Mouse (Mus musculus): Measurements from ENCODE around the gene Herc2. TPM values are rescaled to one million over a fixed set of nuclear protein-coding genes. Genes with fewer than 3 reads are reported as not detected.
"Not testable (repeated sequence)": the region's sequence is repeated elsewhere in the genome, so short reads cannot be mapped to it uniquely, and the experiment has no call there.

Herc2 gene
- 15.9 and 16.4 TPM in 2 replicates for polyA plus RNA-seq (2015; fragmentation: Nextera tagmentation; extraction: Ambion mirVana)

DNA sequence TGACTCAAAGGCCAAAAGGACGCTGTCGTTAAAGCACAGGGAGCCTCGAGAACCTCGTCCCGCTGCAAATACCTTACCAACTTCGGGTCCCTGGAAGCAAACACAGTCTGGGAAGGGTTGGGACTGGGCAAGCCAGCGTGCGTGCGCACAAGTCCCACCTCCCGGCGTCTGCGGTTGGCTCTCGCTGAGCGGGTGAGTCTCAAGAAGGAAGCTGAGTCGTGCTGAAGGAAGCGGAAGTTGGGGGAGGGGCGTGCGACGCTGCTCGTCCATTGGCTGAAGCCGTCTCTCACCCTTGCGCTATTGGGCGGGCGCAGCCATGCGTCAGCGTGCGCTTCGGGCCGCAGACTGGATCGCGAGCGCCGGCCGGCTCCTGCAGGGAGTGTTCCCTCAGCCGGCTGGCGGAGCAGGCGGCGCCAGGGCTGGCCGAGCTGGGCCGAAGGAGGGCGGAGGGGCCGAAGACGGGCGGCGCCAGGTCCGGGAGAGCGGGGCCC lies at the start of gene Herc2:
TSS of gene Herc2 (plus strand) at position 366 of the 491 bp plus-strand sequence.
- no peaks in the 10 kb centered on the region for H3K36me3 ChIP-seq
- H3K27me3 ChIP-seq: no peaks in the 10 kb centered on the region
- no peaks in the 10 kb centered on the region for H3K9me3 ChIP-seq (replicated peaks)
- peak within 1 kb of the TSS; percentile 78 for H3K4me2 ChIP-seq
- H3K4me3 ChIP-seq: peak within 1 kb of the TSS; percentile 94
- H3K27ac ChIP-seq: peak within 1 kb of the TSS; percentile 95
- ATAC-seq (replicated peaks; ENCODE audit: insufficient number of reproducible peaks, insufficient read depth, low FRiP score, low read depth): peak; percentile 99
- WGBS: under 1% methylated on average over 45 of the region's 47 CpGs
- H3K4me1 ChIP-seq (replicated peaks): peaks cover 17% of the 10 kb centered on the region
- H3K9ac ChIP-seq: peak within 1 kb of the TSS; percentile 82

DNA sequence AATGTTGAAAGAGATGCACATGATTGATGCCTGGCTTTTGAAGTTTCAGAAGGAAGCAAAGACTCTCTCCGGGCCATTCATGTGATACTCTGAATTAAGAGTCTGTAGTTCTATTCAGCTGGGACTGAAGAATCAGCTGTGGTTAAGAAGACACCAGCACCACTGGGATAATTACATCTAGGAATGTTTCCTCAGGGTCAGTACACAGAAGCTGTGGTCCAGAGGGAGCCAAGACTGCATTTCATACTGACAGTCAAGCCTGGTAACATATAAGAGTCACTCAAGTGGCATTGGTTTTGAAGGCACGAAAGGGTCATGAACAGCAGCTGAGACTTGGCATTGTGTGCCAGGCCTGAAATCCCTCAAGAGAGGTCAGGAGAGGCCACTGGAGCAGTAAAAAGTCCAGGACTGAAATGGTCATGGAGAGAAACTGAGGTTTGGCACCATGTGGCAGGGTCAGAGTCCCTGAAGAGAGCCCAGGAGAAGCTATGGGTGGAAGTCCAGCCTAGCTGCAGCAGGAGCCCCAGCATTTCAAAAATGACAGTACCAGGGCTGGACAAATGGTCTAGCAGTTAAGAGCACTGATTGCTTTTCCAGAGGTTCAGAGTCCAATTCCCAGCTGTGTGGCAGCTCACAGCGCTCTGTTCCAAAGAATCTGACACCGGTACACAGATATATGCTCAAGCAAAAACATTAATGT lies 39.5 kb upstream of the Herc2 start:
- no peaks in the 10 kb centered on the region for H3K36me3 ChIP-seq
- no peaks in the 10 kb centered on the region for H3K4me1 ChIP-seq (replicated peaks)
- H3K4me2 ChIP-seq: no peak overlapping the region
- 71% methylated on average over 4 of the region's 4 CpGs for WGBS
- ATAC-seq (replicated peaks; ENCODE audit: insufficient number of reproducible peaks, insufficient read depth, low FRiP score, low read depth): no peak
- no peak overlapping the region for H3K9ac ChIP-seq
- no peaks in the 10 kb centered on the region for H3K27me3 ChIP-seq
- no peak overlapping the region for H3K27ac ChIP-seq
- no peaks in the 10 kb centered on the region for H3K9me3 ChIP-seq (replicated peaks)
- no peak overlapping the region for H3K4me3 ChIP-seq

DNA sequence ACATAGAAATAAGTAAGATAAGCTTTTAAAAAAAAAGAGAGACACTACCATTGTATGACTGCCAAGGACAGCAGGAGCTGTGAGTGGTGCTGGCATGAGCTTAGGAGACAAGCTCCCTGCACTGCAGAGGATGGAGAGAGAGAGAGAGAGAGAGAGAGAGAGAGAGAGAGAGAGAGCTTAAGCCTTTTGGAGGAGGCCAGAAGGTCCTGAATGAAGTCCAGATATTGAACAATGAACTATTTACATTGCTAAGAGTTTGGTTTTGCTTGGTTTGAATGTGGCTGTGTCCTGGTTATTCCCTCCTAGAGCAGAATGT lies 39.0 kb upstream of the Herc2 start:
- no peak overlapping the region for H3K4me3 ChIP-seq
- H3K9me3 ChIP-seq (replicated peaks): no peaks in the 10 kb centered on the region
- peak; percentile 47; the same call in 1 of the 2 replicates for ATAC-seq (replicated peaks; ENCODE audit: insufficient number of reproducible peaks, insufficient read depth, low FRiP score, low read depth)
- H3K9ac ChIP-seq: no peak overlapping the region
- no peak overlapping the region for H3K4me2 ChIP-seq
- H3K36me3 ChIP-seq: no peaks in the 10 kb centered on the region
- no peaks in the 10 kb centered on the region for H3K27me3 ChIP-seq
- no peak overlapping the region for H3K27ac ChIP-seq
- no peaks in the 10 kb centered on the region for H3K4me1 ChIP-seq (replicated peaks)

GRCm38 (mm10) chr7:56013261-56014001 lies 36.6 kb upstream of the Herc2 start:
- WGBS: 93% methylated on average over 14 of the region's 14 CpGs

GRCm38 (mm10) chr7:56014002-56014702 lies 35.8 kb upstream of the Herc2 start:
- H3K27ac ChIP-seq; H3K4me2 ChIP-seq; H3K27me3 ChIP-seq; H3K9ac ChIP-seq; H3K36me3 ChIP-seq; ATAC-seq (replicated peaks; ENCODE audit: insufficient number of reproducible peaks, insufficient read depth, low FRiP score, low read depth); H3K4me3 ChIP-seq; H3K9me3 ChIP-seq (replicated peaks); H3K4me1 ChIP-seq (replicated peaks): not testable (repeated sequence)
- WGBS: 87% methylated on average over 5 of the region's 18 CpGs

More at GRCm38 (mm10) chr7:56013261-56014001, 36.6 kb upstream of the Herc2 start:
- Histone ChIP-seq H3K4me2 (no peak overlapping the region), H3K27ac (no peak overlapping the region), H3K36me3 (no peaks in the 10 kb centered on the region), H3K9me3 (replicated peaks) (no peaks in the 10 kb centered on the region), H3K27me3 (no peaks in the 10 kb centered on the region), H3K9ac (no peak overlapping the region), H3K4me3 (no peak overlapping the region), H3K4me1 (replicated peaks) (no peaks in the 10 kb centered on the region)
- ATAC-seq (replicated peaks; ENCODE audit: insufficient number of reproducible peaks, insufficient read depth, low FRiP score, low read depth): no peak

GRCm38 (mm10) chr7:56015172-56015571 lies 34.8 kb upstream of the Herc2 start:
- no peaks in the 10 kb centered on the region for H3K27me3 ChIP-seq
- H3K4me1 ChIP-seq (replicated peaks): peaks cover 8% of the 10 kb centered on the region
- no peaks in the 10 kb centered on the region for H3K36me3 ChIP-seq
- WGBS: 53% methylated on average over 6 of the region's 6 CpGs
- H3K9ac ChIP-seq: no peak overlapping the region
- no peaks in the 10 kb centered on the region for H3K9me3 ChIP-seq (replicated peaks)
- no peak overlapping the region for H3K27ac ChIP-seq
- H3K4me2 ChIP-seq: no peak overlapping the region
- no peak overlapping the region for H3K4me3 ChIP-seq
- no peak for ATAC-seq (replicated peaks; ENCODE audit: insufficient number of reproducible peaks, insufficient read depth, low FRiP score, low read depth)

DNA sequence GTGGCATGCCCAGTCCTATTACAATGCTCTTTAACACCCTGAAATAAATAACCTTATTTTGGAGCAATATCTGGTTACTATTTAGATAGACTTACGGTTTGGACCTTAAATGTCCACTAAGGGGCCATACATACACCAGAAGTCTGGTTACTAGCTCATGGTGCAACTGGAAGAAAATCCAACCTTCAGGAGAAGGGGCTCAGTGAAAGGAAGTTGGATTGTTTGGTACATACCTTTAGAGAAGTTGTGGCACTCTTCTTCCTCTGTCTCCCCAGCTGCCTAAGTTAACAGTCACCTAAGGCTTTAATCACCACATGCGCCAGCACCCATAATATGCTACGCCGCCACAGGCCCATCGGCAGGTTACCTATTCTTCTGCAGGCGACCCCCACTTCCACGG lies 34.2 kb upstream of the Herc2 start:
- Histone ChIP-seq H3K4me1 (replicated peaks) (peaks cover 8% of the 10 kb centered on the region), H3K9ac (no peak overlapping the region), H3K4me2 (no peak overlapping the region), H3K36me3 (no peaks in the 10 kb centered on the region), H3K27ac (no peak overlapping the region), H3K27me3 (no peaks in the 10 kb centered on the region), H3K9me3 (replicated peaks) (no peaks in the 10 kb centered on the region), H3K4me3 (no peak overlapping the region)
- no peak for ATAC-seq (replicated peaks; ENCODE audit: insufficient number of reproducible peaks, insufficient read depth, low FRiP score, low read depth)
- WGBS: 90% methylated on average over 7 of the region's 7 CpGs

DNA sequence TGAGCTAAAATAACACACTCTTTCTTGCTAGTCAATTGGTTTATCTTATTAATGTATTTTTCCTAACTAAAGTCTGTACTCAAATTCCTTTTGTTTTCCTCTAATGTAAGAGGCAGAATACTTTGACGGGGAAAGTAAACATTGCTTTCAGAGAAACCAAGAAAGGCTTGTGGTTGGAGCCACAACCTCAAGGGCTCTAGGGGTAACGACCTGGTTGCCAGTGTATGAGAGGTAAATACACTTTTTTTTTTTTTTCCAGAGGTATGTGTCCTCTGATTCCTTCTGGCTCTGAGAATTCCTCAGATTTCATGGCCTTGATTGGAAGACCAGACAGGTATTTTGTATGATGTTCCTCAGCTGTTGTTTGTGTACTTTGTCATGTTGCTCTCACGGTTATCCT lies 32.2 kb upstream of the Herc2 start:
- H3K36me3 ChIP-seq: no peaks in the 10 kb centered on the region
- 75% methylated on average over 3 of the region's 3 CpGs for WGBS
- no peaks in the 10 kb centered on the region for H3K27me3 ChIP-seq
- no peak overlapping the region for H3K27ac ChIP-seq
- H3K9me3 ChIP-seq (replicated peaks): no peaks in the 10 kb centered on the region
- ATAC-seq (replicated peaks; ENCODE audit: insufficient number of reproducible peaks, insufficient read depth, low FRiP score, low read depth): no peak
- no peak overlapping the region for H3K9ac ChIP-seq
- no peak overlapping the region for H3K4me2 ChIP-seq
- H3K4me3 ChIP-seq: no peak overlapping the region
- H3K4me1 ChIP-seq (replicated peaks): peaks cover 8% of the 10 kb centered on the region

- ATAC-seq (replicated peaks; ENCODE audit: insufficient number of reproducible peaks, insufficient read depth, low FRiP score, low read depth): 0 out of 2 replicates have a peak, but pooled peaks have one; percentile 11
These were observed 31.5 kb upstream of the Herc2 start for GRCm38 (mm10) chr7:56018446-56018971.

GRCm38 (mm10) chr7:56018972-56019929 lies 30.7 kb upstream of the Herc2 start:
- 1% methylated on average over 70 of the region's 71 CpGs for WGBS
- H3K27ac ChIP-seq: peak overlapping the region; percentile 49

More at GRCm38 (mm10) chr7:56018446-56018971, 31.5 kb upstream of the Herc2 start:
- Histone ChIP-seq H3K27me3 (no peaks in the 10 kb centered on the region), H3K9ac (peak overlapping the region; percentile 87), H3K4me2 (peak overlapping the region; percentile 96), H3K9me3 (replicated peaks) (no peaks in the 10 kb centered on the region), H3K4me1 (replicated peaks) (peaks cover 8% of the 10 kb centered on the region), H3K27ac (no peak overlapping the region), H3K36me3 (no peaks in the 10 kb centered on the region), H3K4me3 (peak overlapping the region; percentile 91)
- WGBS: 48% methylated on average over 7 of the region's 7 CpGs

More at GRCm38 (mm10) chr7:56018972-56019929, 30.7 kb upstream of the Herc2 start:
- Histone ChIP-seq H3K4me3 (peak overlapping the region; percentile 91), H3K4me2 (peak overlapping the region; percentile 96), H3K4me1 (replicated peaks) (peaks cover 8% of the 10 kb centered on the region), H3K27me3 (no peaks in the 10 kb centered on the region), H3K9ac (peak overlapping the region; percentile 87), H3K36me3 (no peaks in the 10 kb centered on the region), H3K9me3 (replicated peaks) (no peaks in the 10 kb centered on the region)
- peak; percentile 87 for ATAC-seq (replicated peaks; ENCODE audit: insufficient number of reproducible peaks, insufficient read depth, low FRiP score, low read depth)

Data from heart, embryonic 15.5 days (tissue).